34 mouse cellular contexts compared by ENCODE assay signal in the genomic region with DNA sequence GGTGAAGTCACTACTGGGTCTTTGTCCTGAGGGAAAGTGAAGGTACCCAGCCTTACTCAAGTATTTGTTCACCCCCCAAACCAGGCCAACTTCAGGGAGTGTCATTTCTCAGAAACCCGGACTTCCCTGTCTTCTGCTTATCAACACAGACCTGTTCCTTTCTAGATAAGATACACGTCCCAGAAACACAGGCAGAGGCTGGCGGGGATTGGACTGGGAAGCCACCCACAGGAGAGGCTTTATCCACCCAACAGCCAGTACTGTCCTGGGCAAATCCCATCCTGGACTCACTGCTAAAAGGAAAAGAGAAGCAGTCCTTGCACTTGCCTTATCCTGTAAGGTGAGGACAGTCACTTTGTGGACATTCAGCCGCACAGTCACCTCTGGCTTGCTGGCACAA. TPM values are rescaled to one million over a fixed set of nuclear protein-coding genes. Genes with fewer than 3 reads are reported as not detected.
A peak's percentile ranks its signal among the peaks of the same experiment; 100 is the strongest.
DNase-seq lines count a peak whose midpoint lies in the region; ATAC-seq lines count a peak whose summit lies in the region.
"Had no signal": no experiment of that assay in that cellular context is flagged by ENCODE, and none has a peak within 500 bp of the region (broad histone marks: within the 10 kb centered on the region; RNA-seq: fewer than 3 reads in every experiment).

No protein-coding gene starts in this region.

- peaks cover 97% of the 10 kb centered on the region for H3K36me3 ChIP-seq in heart, embryonic 12.5 days
- H3K36me3 ChIP-seq in intestine, embryonic 16.5 days (ENCODE audit: control insufficient read depth, insufficient read depth, low read length) = peaks cover 48% of the 10 kb centered on the region
- peaks cover 100% of the 10 kb centered on the region for H3K36me3 ChIP-seq in liver, embryonic 15.5 days (replicated peaks)
- peaks cover 87% of the 10 kb centered on the region for H3K36me3 ChIP-seq in midbrain, embryonic 15.5 days (replicated peaks)
- H3K36me3 ChIP-seq in forebrain, embryonic 13.5 days (ENCODE audit: poor library complexity, severe bottlenecking) = peaks cover 98% of the 10 kb centered on the region

- H3K27ac ChIP-seq in heart, embryonic 12.5 days (ENCODE audit: poor library complexity, severe bottlenecking) = no peak overlapping the region
- no peak overlapping the region for H3K27ac ChIP-seq in intestine, embryonic 16.5 days (ENCODE audit: low read length)
- H3K27ac ChIP-seq in liver, embryonic 15.5 days (replicated peaks) = no peak overlapping the region
- H3K27ac ChIP-seq in midbrain, embryonic 15.5 days = no peak overlapping the region
- no peak overlapping the region for H3K27ac ChIP-seq in forebrain, embryonic 13.5 days
- H3K27ac ChIP-seq: embryonic facial prominence, embryonic 13.5 days; forebrain, embryonic 12.5 days; heart, embryonic 15.5 days; hindbrain, embryonic 14.5 days; left cerebral cortex, adult 2 months; limb, embryonic 15.5 days; macrophage; neural tube, embryonic 15.5 days had no signal

- 0 out of 2 replicates have a peak, but pooled peaks cover 3% of the 10 kb centered on the region for H3K4me1 ChIP-seq in heart, embryonic 12.5 days (replicated peaks)
- H3K4me1 ChIP-seq in intestine, embryonic 16.5 days (ENCODE audit: control insufficient read depth, insufficient read depth, low read length) = no peaks in the 10 kb centered on the region
- peaks cover 25% of the 10 kb centered on the region for H3K4me1 ChIP-seq in liver, embryonic 15.5 days (replicated peaks)
- H3K4me1 ChIP-seq in midbrain, embryonic 15.5 days = no peaks in the 10 kb centered on the region
- no peaks in the 10 kb centered on the region for H3K4me1 ChIP-seq in forebrain, embryonic 13.5 days
- H3K4me1 ChIP-seq: embryonic facial prominence, embryonic 13.5 days; forebrain, embryonic 12.5 days; heart, embryonic 15.5 days; limb, embryonic 15.5 days; neural tube, embryonic 15.5 days had no signal

- intact Hi-C loops in left cerebral cortex, postnatal 36 days (cut with DNase I) = no loop called here

- no peak overlapping the region for H3K4me3 ChIP-seq in heart, embryonic 12.5 days
- no peak overlapping the region for H3K4me3 ChIP-seq in intestine, embryonic 16.5 days (ENCODE audit: low read length)
- no peak overlapping the region for H3K4me3 ChIP-seq in liver, embryonic 15.5 days (replicated peaks)
- no peak overlapping the region for H3K4me3 ChIP-seq in midbrain, embryonic 15.5 days
- H3K4me3 ChIP-seq in forebrain, embryonic 13.5 days = no peak overlapping the region
- H3K4me3 ChIP-seq: embryonic facial prominence, embryonic 13.5 days; erythroblast, embryonic 14.5 days; forebrain, embryonic 12.5 days; heart, embryonic 15.5 days; left cerebral cortex, adult 2 months; limb, embryonic 15.5 days; neural tube, embryonic 15.5 days had no signal

- H3K4me2 ChIP-seq in heart, embryonic 12.5 days = no peak overlapping the region
- H3K4me2 ChIP-seq in intestine, embryonic 16.5 days (ENCODE audit: low read depth, low read length) = no peak overlapping the region
- peak overlapping the region; percentile 31 for H3K4me2 ChIP-seq in liver, embryonic 15.5 days
- no peak overlapping the region for H3K4me2 ChIP-seq in midbrain, embryonic 15.5 days
- no peak overlapping the region for H3K4me2 ChIP-seq in forebrain, embryonic 13.5 days
- H3K4me2 ChIP-seq: embryonic facial prominence, embryonic 13.5 days; forebrain, embryonic 12.5 days; heart, embryonic 15.5 days; hindbrain, embryonic 14.5 days; limb, embryonic 15.5 days; midbrain, embryonic 11.5 days; neural tube, embryonic 15.5 days had no signal

- H3K27me3 ChIP-seq in heart, embryonic 12.5 days (replicated peaks) = no peaks in the 10 kb centered on the region
- no peaks in the 10 kb centered on the region for H3K27me3 ChIP-seq in intestine, embryonic 16.5 days (replicated peaks; ENCODE audit: control insufficient read depth, insufficient read depth, low read length)
- no peaks in the 10 kb centered on the region for H3K27me3 ChIP-seq in liver, embryonic 15.5 days
- H3K27me3 ChIP-seq in midbrain, embryonic 15.5 days (replicated peaks) = no peaks in the 10 kb centered on the region
- H3K27me3 ChIP-seq in forebrain, embryonic 13.5 days = no peaks in the 10 kb centered on the region
- H3K27me3 ChIP-seq: embryonic facial prominence, embryonic 13.5 days; forebrain, embryonic 12.5 days; heart, embryonic 15.5 days; limb, embryonic 15.5 days; neural tube, embryonic 15.5 days had no signal

- WGBS in heart, embryonic 12.5 days = 47% methylated on average over 4 of the region's 4 CpGs
- 80% methylated on average over 4 of the region's 4 CpGs for whole genome bisulfite sequencing in intestine, embryonic 16.5 days
- 29% methylated on average over 4 of the region's 4 CpGs for WGBS in liver, embryonic 15.5 days (ENCODE audit: insufficient replicate concordance)
- 94% methylated on average over 4 of the region's 4 CpGs for WGBS in midbrain, embryonic 15.5 days
- WGBS in forebrain, embryonic 13.5 days = 89% methylated on average over 4 of the region's 4 CpGs

- peak; percentile 39; the same call in 1 of the 2 replicates for ATAC-seq in heart, embryonic 12.5 days (ENCODE audit: insufficient number of reproducible peaks, low FRiP score)
- ATAC-seq in intestine, embryonic 16.5 days = 0 out of 2 replicates have a peak, but pooled peaks have one; percentile 28
- ATAC-seq in liver, embryonic 15.5 days (ENCODE audit: insufficient read depth) = peak; percentile 84
- ATAC-seq in midbrain, embryonic 15.5 days (replicated peaks) = no peak
- no peak for ATAC-seq in forebrain, embryonic 13.5 days
- ATAC-seq: inflammation-experienced regulatory T-cells, adult 6 months had no signal

- no peak overlapping the region for H3K9ac ChIP-seq in heart, embryonic 12.5 days
- H3K9ac ChIP-seq in intestine, embryonic 16.5 days (ENCODE audit: low read depth, low read length) = no peak overlapping the region
- H3K9ac ChIP-seq in liver, embryonic 15.5 days = no peak overlapping the region
- no peak overlapping the region for H3K9ac ChIP-seq in midbrain, embryonic 15.5 days
- no peak overlapping the region for H3K9ac ChIP-seq in forebrain, embryonic 13.5 days
- H3K9ac ChIP-seq: embryonic facial prominence, embryonic 13.5 days; forebrain, embryonic 12.5 days; heart, embryonic 15.5 days; hindbrain, embryonic 14.5 days; limb, embryonic 15.5 days; neural tube, embryonic 15.5 days had no signal

- peaks cover 2% of the 10 kb centered on the region; the same call in 1 of the 2 replicates for H3K9me3 ChIP-seq in heart, embryonic 12.5 days (replicated peaks)
- no peaks in the 10 kb centered on the region for H3K9me3 ChIP-seq in intestine, embryonic 16.5 days (ENCODE audit: control insufficient read depth, low read length)
- H3K9me3 ChIP-seq in liver, embryonic 15.5 days (replicated peaks) = no peaks in the 10 kb centered on the region
- 0 out of 2 replicates have a peak, but pooled peaks cover 3% of the 10 kb centered on the region for H3K9me3 ChIP-seq in midbrain, embryonic 15.5 days
- H3K9me3 ChIP-seq in forebrain, embryonic 13.5 days (replicated peaks) = no peaks in the 10 kb centered on the region
- H3K9me3 ChIP-seq: forebrain, embryonic 12.5 days; heart, embryonic 15.5 days; limb, embryonic 15.5 days; neural tube, embryonic 15.5 days had no signal

- DNase-seq in heart, adult 11 months = no peak
- DNase-seq in left cerebral cortex, postnatal 36 days (ENCODE audit: low spot score in 2 of 2) = no peak
- DNase-seq: adrenal gland, postnatal 36 days; cerebellum, adult 18-20 months; cerebellum, postnatal 36 days; embryo, embryonic 11 days; gastrocnemius, postnatal 36 days; heart, postnatal 36 days; kidney, adult 9 months; kidney, postnatal 36 days; left cerebral cortex, postnatal 4 days; thymus, postnatal 14 days had no signal

RNA-seq across cellular contexts. Expression of a gene that starts 14.1 kb away (rescaled TPM):
- polyA plus RNA-seq in heart, embryonic 12.5 days (2016; fragmentation: Nextera tagmentation; extraction: Ambion mirVana) = 4.5 and 5.9 TPM in 2 replicates
- 3.2 and 3.4 TPM in 2 replicates for polyA plus RNA-seq in intestine, embryonic 16.5 days (2015; fragmentation: Nextera tagmentation; extraction: Ambion mirVana)
- polyA plus RNA-seq in liver, embryonic 15.5 days (2015; fragmentation: Nextera tagmentation; extraction: Ambion mirVana) = 0.33 and 0.76 TPM in 2 replicates
- polyA plus RNA-seq in midbrain, embryonic 15.5 days (2015; fragmentation: Nextera tagmentation; extraction: Ambion mirVana) = 4.3 and 6.4 TPM in 2 replicates
- 3.0 and 4.1 TPM in 2 replicates for polyA plus RNA-seq in forebrain, embryonic 13.5 days (2015; fragmentation: Nextera tagmentation; extraction: Ambion mirVana)
- 10 to 100 TPM; 11.6 to 12.3 TPM for total RNA-seq in left cerebral cortex, postnatal 36 days (2021)
- polyA plus RNA-seq: inflammation-experienced regulatory T-cells, adult 6 months had no signal

RNA-seq across cellular contexts. Expression of a gene that starts 22.2 kb away (rescaled TPM):
- 123 and 127 TPM in 2 replicates for polyA plus RNA-seq in heart, embryonic 12.5 days (2016; fragmentation: Nextera tagmentation; extraction: Ambion mirVana)
- 126 and 144 TPM in 2 replicates for polyA plus RNA-seq in intestine, embryonic 16.5 days (2015; fragmentation: Nextera tagmentation; extraction: Ambion mirVana)
- polyA plus RNA-seq in liver, embryonic 15.5 days (2015; fragmentation: Nextera tagmentation; extraction: Ambion mirVana) = 84.9 and 87.8 TPM in 2 replicates
- 169 and 180 TPM in 2 replicates for polyA plus RNA-seq in midbrain, embryonic 15.5 days (2015; fragmentation: Nextera tagmentation; extraction: Ambion mirVana)
- 222 and 242 TPM in 2 replicates for polyA plus RNA-seq in forebrain, embryonic 13.5 days (2015; fragmentation: Nextera tagmentation; extraction: Ambion mirVana)
- 10 to 100 TPM; 88.9 to 89.2 TPM for total RNA-seq in left cerebral cortex, postnatal 36 days (2021)

RNA-seq across cellular contexts. Expression of a gene that starts 49.3 kb away (rescaled TPM):
- polyA plus RNA-seq in heart, embryonic 12.5 days (2016; fragmentation: Nextera tagmentation; extraction: Ambion mirVana) = 45.6 and 50.0 TPM in 2 replicates
- polyA plus RNA-seq in intestine, embryonic 16.5 days (2015; fragmentation: Nextera tagmentation; extraction: Ambion mirVana) = 50.6 and 63.3 TPM in 2 replicates
- 20.9 and 26.0 TPM in 2 replicates for polyA plus RNA-seq in liver, embryonic 15.5 days (2015; fragmentation: Nextera tagmentation; extraction: Ambion mirVana)
- 80.2 and 86.5 TPM in 2 replicates for polyA plus RNA-seq in midbrain, embryonic 15.5 days (2015; fragmentation: Nextera tagmentation; extraction: Ambion mirVana)
- 85.6 and 90.0 TPM in 2 replicates for polyA plus RNA-seq in forebrain, embryonic 13.5 days (2015; fragmentation: Nextera tagmentation; extraction: Ambion mirVana)
- total RNA-seq in left cerebral cortex, postnatal 36 days (2021) = 10 to 100 TPM; 20.2 to 24.1 TPM

RNA-seq across cellular contexts. Expression of a gene that starts 52.0 kb away (rescaled TPM):
- polyA plus RNA-seq in heart, embryonic 12.5 days (2016; fragmentation: Nextera tagmentation; extraction: Ambion mirVana) = not detected in 2 replicates
- polyA plus RNA-seq in intestine, embryonic 16.5 days (2015; fragmentation: Nextera tagmentation; extraction: Ambion mirVana) = not detected in 2 replicates
- not detected in 2 replicates for polyA plus RNA-seq in liver, embryonic 15.5 days (2015; fragmentation: Nextera tagmentation; extraction: Ambion mirVana)
- not detected in 2 replicates for polyA plus RNA-seq in midbrain, embryonic 15.5 days (2015; fragmentation: Nextera tagmentation; extraction: Ambion mirVana)
- polyA plus RNA-seq in forebrain, embryonic 13.5 days (2015; fragmentation: Nextera tagmentation; extraction: Ambion mirVana) = not detected in 2 replicates
- not detected for total RNA-seq in left cerebral cortex, postnatal 36 days (2021)
- total RNA-seq: adrenal gland, adult 18-20 months; adrenal gland, postnatal 36 days; gastrocnemius, adult 18-20 months; gastrocnemius, postnatal 36 days; heart, adult 8-10 months; heart, postnatal 36 days; layer of hippocampus, postnatal 10 days; left cerebral cortex, adult 2 months; left cerebral cortex, postnatal 4 days had no signal
- polyA plus RNA-seq: embryonic facial prominence, embryonic 13.5 days; erythroblast, embryonic 14.5 days; forebrain, embryonic 12.5 days; heart, embryonic 15.5 days; hindbrain, embryonic 14.5 days; inflammation-experienced regulatory T-cells, adult 6 months; limb, embryonic 15.5 days; lung, embryonic 16.5 days; macrophage; midbrain, embryonic 11.5 days; neural tube, embryonic 15.5 days; testis, adult 2 months had no signal

Comparison
In these comparisons a context has a peak if more than half of its experiments do, and no peak if none do; other contexts are left out.
1. ATAC-seq: peak in heart, embryonic 12.5 days (single experiment), intestine, embryonic 16.5 days (single experiment) and liver, embryonic 15.5 days (single experiment); none in midbrain, embryonic 15.5 days (single experiment) and forebrain, embryonic 13.5 days (single experiment).